Mouse (Mus musculus) liver, postnatal 0 days (tissue): ENCODE measurements around the gene Ntm.

Experiments used
- CTCF ChIP-seq: sonication (generic); IDR thresholded peaks from 2 replicates; pipeline ENCODE4 v1.5.1; 2016; ENCODE audit warnings: antibody characterized with exemption, low read depth
- EP300 ChIP-seq: IDR thresholded peaks from 2 replicates; pipeline ENCODE4 v1.6.1; 2016; ENCODE audit warnings: antibody characterized with exemption, low read depth, mild to moderate bottlenecking

GRCm38 (mm10) chr9:29326283-29326682 is 636.7 kb downstream of the Ntm start:
- TF ChIP-seq CTCF (no peak), EP300 (no peak)
